Mouse (Mus musculus): Measurements from ENCODE around the gene Rbfox2.
"Not testable (repeated sequence)": the region's sequence is repeated elsewhere in the genome, so short reads cannot be mapped to it uniquely, and the experiment has no call there.

The Rbfox2 gene

GRCm38 (mm10) chr15:77090531-77090930, 216.3 kb downstream of the Rbfox2 start:
- no peak for DNase-seq

GRCm38 (mm10) chr15:77089249-77089648, 217.6 kb downstream of the Rbfox2 start:
- DNase-seq = no peak

GRCm38 (mm10) chr15:77086488-77086887, 220.3 kb downstream of the Rbfox2 start:
- no peak for DNase-seq

GRCm38 (mm10) chr15:77085818-77086217, 221.0 kb downstream of the Rbfox2 start:
- no peak for DNase-seq

GRCm38 (mm10) chr15:77081454-77081853, 225.3 kb downstream of the Rbfox2 start:
- DNase-seq = no peak

- DNase-seq = no peak
Observed at GRCm38 (mm10) chr15:77080684-77081254, 226.0 kb downstream of the Rbfox2 start.

- no peak for DNase-seq
Observed at GRCm38 (mm10) chr15:77079890-77080361, 226.9 kb downstream of the Rbfox2 start.

- DNase-seq = no peak
Observed at GRCm38 (mm10) chr15:77079256-77079822, 227.5 kb downstream of the Rbfox2 start.

GRCm38 (mm10) chr15:77078786-77079185, 228.0 kb downstream of the Rbfox2 start:
- DNase-seq = no peak

- DNase-seq = no peak
Observed at GRCm38 (mm10) chr15:77077906-77078305, 228.9 kb downstream of the Rbfox2 start.

GRCm38 (mm10) chr15:77076523-77076922, 230.3 kb downstream of the Rbfox2 start:
- no peak for DNase-seq

- DNase-seq = peak; percentile 9
Observed at GRCm38 (mm10) chr15:77072556-77073163, 234.1 kb downstream of the Rbfox2 start.

GRCm38 (mm10) chr15:77071501-77071900, 235.3 kb downstream of the Rbfox2 start:
- DNase-seq = peak; percentile 88

- DNase-seq = peak; percentile 25
Observed at GRCm38 (mm10) chr15:77070745-77071268, 236.0 kb downstream of the Rbfox2 start.

- DNase-seq = no peak
Observed at GRCm38 (mm10) chr15:77069019-77069418, 237.8 kb downstream of the Rbfox2 start.

- no peak for DNase-seq
Observed at GRCm38 (mm10) chr15:77068439-77068861, 238.4 kb downstream of the Rbfox2 start.

GRCm38 (mm10) chr15:77066233-77066632, 240.6 kb downstream of the Rbfox2 start:
- no peak for DNase-seq

GRCm38 (mm10) chr15:77065259-77065852, 241.4 kb downstream of the Rbfox2 start:
- DNase-seq = no peak

GRCm38 (mm10) chr15:77062746-77063145, 244.1 kb downstream of the Rbfox2 start:
- DNase-seq = no peak

- DNase-seq = not testable (repeated sequence)
Observed at GRCm38 (mm10) chr15:77059416-77059815, 247.4 kb downstream of the Rbfox2 start.

GRCm38 (mm10) chr15:77058566-77058965, 248.2 kb downstream of the Rbfox2 start:
- DNase-seq = no peak

GRCm38 (mm10) chr15:77056791-77057051, 250.1 kb downstream of the Rbfox2 start:
- DNase-seq = no peak

GRCm38 (mm10) chr15:77056001-77056790, 250.6 kb downstream of the Rbfox2 start:
- no peak for DNase-seq

Data from thymus, postnatal 14 days (tissue).